Mouse (Mus musculus) stomach, postnatal 0 days (tissue): ENCODE data around the gene Msmp. TPM values are rescaled to one million over a fixed set of nuclear protein-coding genes. Genes with fewer than 3 reads are reported as not detected.
A peak's percentile ranks its signal among the peaks of the same experiment; 100 is the strongest.

Source experiments
- ATAC-seq: fragments of 200-750 bp; cut with Nextera tagmentation; 2 replicates; pipeline ENCODE4 v1.8.0; 2017; ENCODE audit not compliant: low FRiP score, low TSS enrichment
- DNase-seq: peaks from one replicate; pipeline ENCODE4 v3.0.0-alpha.2; 2016; ENCODE audit warnings: low spot score
- H3K27ac ChIP-seq: fragments of 300-500 bp; sonication (generic); replicated peaks from 2 replicates; pipeline ENCODE4 v1.5.1; 2014; ENCODE audit warnings: mild to moderate bottlenecking, control low read depth
- H3K27me3 ChIP-seq: fragments of 300-500 bp; sonication (generic); 2 replicates; pipeline ENCODE4 v1.6.1; 2014; ENCODE audit warnings: low read length; ENCODE audit not compliant: control insufficient read depth, insufficient read depth
- H3K36me3 ChIP-seq: fragments of 300-500 bp; sonication (generic); 2 replicates; pipeline ENCODE4 v1.6.1; 2014; ENCODE audit warnings: low read length, mixed read lengths; ENCODE audit not compliant: control insufficient read depth, insufficient read depth
- H3K4me1 ChIP-seq: fragments of 300-500 bp; sonication (generic); replicated peaks from 2 replicates; pipeline ENCODE4 v1.6.1; 2014; ENCODE audit warnings: antibody characterized with exemption; ENCODE audit not compliant: control insufficient read depth, insufficient read depth
- H3K4me2 ChIP-seq: fragments of 300-500 bp; sonication (generic); replicated peaks from 2 replicates; pipeline ENCODE4 v1.6.1; 2014; ENCODE audit warnings: low read depth, mild to moderate bottlenecking, control low read depth, moderate library complexity
- H3K4me3 ChIP-seq: fragments of 300-500 bp; sonication (generic); 2 replicates; pipeline ENCODE4 v1.5.1; 2014; ENCODE audit warnings: low read depth, low read length, control low read depth
- H3K9ac ChIP-seq: fragments of 300-500 bp; sonication (generic); 2 replicates; pipeline ENCODE4 v1.6.1; 2014; ENCODE audit warnings: mild to moderate bottlenecking, low read length, control low read depth, mixed read lengths
- H3K9me3 ChIP-seq: fragments of 300-500 bp; sonication (generic); 2 replicates; pipeline ENCODE4 v1.6.1; 2016; ENCODE audit warnings: low read length; ENCODE audit not compliant: control insufficient read depth
- CTCF ChIP-seq: IDR thresholded peaks from 2 replicates; pipeline ENCODE4 v1.5.1; 2016; ENCODE audit warnings: antibody characterized with exemption, low read depth, mild to moderate bottlenecking, moderate library complexity
- EP300 ChIP-seq: optimal IDR thresholded peaks from 2 replicates; pipeline ENCODE3; 2016; ENCODE audit warnings: antibody characterized with exemption
- WGBS: fragments of 180-500 bp; shearing (Covaris S2); extraction: QIAGEN DNeasy Blood & Tissue Kit; methylation state at CpG from one replicate; pipeline ENCODE4 v1.1.7; 2014; 5-methylcytosine and 5-hydroxymethylcytosine counted together
- polyA plus RNA-seq: library from polyadenylated mRNA; unstranded; fragments of >200 nt; fragmentation: Nextera tagmentation; extraction: Ambion mirVana; gene quantifications from 2 replicates; pipeline ENCODE4 v1.2.1, GENCODE M21; 2015

The Msmp gene
- polyA plus RNA-seq, 1 experiment from 2014 or later: 0.25 TPM

DNA sequence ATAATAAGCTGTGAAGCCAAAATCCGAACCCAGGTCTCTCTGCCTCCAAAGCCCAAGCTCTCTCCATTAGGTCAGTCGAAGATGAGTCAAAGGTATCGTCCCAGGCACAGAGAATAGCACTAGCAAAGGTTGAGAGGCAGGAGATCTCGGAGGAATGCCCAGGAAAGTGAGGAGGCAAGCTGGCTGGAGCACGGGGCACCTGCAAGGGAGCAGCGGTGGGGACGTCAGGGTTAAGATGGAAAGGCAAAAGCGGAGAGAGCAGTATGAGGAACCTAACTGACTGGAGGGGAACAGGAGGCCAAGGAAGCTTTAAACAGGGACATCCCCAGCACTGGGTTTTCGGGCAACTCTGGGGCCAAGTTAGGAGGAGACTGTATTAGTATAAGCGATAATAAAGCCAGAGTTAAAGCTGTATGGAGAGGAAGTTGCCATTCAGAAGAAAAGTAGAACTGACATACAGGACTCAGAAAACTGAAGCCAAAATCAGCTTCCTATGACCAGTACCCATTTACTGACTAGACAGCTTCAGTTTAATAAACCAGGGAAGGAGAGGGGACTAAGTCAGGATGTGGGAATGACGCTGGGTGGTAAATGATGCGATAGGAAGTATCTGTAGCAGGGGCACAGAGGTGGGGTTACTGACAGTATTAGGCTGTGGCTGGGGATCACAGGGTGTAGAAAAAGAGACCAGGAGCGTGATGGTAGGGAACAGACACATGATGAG lies 24.6 kb downstream of the Msmp start:
- Histone ChIP-seq H3K9me3 (no peaks in the 10 kb centered on the region), H3K27me3 (no peaks in the 10 kb centered on the region), H3K4me3 (peak overlapping the region; percentile 88), H3K9ac (peak overlapping the region; percentile 96), H3K4me2 (peak overlapping the region; percentile 60), H3K4me1 (peaks cover 21% of the 10 kb centered on the region), H3K36me3 (peaks cover 14% of the 10 kb centered on the region), H3K27ac (peak overlapping the region; percentile 100)
- no peak for TF ChIP-seq EP300
- TF ChIP-seq CTCF: no peak
- 53% methylated on average over 13 of the region's 13 CpGs for WGBS
- ATAC-seq (no peak), DNase-seq (no peak)

DNA sequence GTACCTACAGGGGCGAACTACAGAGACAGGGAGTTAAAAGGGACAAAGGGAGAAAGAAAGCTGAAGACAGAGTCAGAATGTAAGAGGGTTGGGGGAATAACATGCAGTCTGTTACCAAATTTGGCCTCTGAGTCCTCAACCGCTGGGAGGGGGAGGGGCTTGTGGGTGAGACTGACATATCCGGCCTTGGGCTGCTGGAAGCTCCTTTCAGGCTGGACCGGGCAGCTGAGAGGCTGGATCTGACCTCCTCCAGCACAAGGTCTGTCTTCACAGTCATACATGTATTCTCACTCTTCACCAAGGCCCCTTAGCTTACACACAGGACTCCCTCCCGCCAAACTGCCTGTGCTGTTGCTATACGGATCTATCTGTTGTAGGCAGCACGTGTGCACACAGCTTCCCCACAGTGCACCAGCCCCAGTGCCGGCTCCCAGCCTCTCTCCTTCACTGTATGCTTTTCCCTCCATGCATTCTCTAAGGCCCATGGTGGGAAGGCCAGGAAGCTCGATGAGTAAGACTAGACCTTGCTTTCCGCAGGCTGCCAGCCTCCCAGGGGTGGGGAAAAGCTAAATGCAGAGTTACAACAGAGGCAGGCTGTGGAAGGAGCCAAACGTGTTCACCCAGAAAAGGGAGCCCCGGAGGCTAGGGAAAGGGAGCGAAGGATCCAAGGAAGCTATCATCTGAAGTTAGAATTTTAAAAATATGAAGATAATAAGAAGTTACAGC lies 25.5 kb downstream of the Msmp start:
- Histone ChIP-seq H3K27me3 (no peaks in the 10 kb centered on the region), H3K27ac (peak overlapping the region; percentile 100), H3K4me3 (peak overlapping the region; percentile 29), H3K36me3 (peaks cover 20% of the 10 kb centered on the region), H3K9ac (peak overlapping the region; percentile 60), H3K4me1 (peaks cover 16% of the 10 kb centered on the region), H3K9me3 (no peaks in the 10 kb centered on the region), H3K4me2 (peak overlapping the region; percentile 60)
- WGBS: 12% methylated on average over 13 of the region's 13 CpGs
- DNase-seq: peak; percentile 60
- peak; percentile 21; the same call in 1 of the 2 replicates for ATAC-seq
- no peak for TF ChIP-seq CTCF
- no peak for TF ChIP-seq EP300

DNA sequence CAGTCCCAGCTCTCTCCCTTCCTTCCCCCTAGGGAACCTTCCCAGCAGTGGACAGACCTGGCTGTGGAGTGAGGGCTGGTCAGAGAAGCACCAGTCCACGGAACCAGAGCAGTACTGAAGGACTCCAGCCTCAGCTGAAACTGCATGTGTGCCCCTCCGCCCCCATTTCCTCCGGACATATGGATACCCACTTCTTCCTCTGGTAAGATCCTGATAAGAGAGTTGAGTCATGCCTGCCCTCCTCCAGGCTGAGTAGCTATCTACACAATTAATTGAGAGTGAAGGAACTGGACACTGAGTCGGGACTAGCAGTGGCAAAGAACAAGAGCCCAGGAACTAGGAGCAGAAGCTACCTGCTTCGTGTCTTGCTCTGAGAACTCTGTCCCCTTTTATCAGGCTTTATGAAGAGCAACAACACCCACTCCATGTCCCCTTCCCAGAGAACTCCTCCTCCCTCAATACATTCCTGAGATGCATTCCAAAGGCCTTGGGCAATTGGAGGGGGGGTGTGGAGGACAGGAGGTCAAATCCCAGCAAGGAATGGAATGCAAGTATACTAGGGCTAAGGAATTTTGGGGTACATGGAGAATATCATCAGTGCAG lies 26.2 kb downstream of the Msmp start:
- Histone ChIP-seq H3K4me2 (peak overlapping the region; percentile 60), H3K9me3 (no peaks in the 10 kb centered on the region), H3K9ac (peak overlapping the region; percentile 43; the same call in 1 of the 2 replicates), H3K4me1 (peaks cover 14% of the 10 kb centered on the region; the same call in 1 of the 2 replicates), H3K27me3 (no peaks in the 10 kb centered on the region), H3K27ac (peak overlapping the region; percentile 100), H3K36me3 (peaks cover 26% of the 10 kb centered on the region), H3K4me3 (peak overlapping the region; percentile 8)
- TF ChIP-seq EP300: no peak
- no peak for TF ChIP-seq CTCF
- WGBS: 24% methylated on average over 5 of the region's 5 CpGs
- DNase-seq: no peak
- no peak; the same call in 1 of the 2 replicates for ATAC-seq

DNA sequence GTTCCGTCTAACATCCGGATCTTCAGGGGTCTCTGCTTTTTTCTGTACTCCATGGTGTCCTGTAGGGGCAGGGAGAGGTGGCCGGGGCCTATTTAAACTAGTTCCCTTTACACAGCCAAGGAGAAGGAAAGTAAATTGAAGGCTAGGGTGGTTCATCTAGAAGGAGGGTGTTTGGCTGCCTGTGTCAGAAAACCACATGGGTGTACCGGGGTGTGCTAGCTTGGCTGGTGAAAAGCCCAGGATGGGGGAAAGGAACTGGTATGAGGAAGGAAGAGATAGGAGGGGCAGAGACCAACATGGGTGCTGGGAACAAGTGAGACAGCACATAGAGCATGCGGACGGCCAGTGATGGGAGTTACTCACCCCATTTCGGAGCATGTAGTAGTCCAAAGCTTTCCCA lies 28.4 kb downstream of the Msmp start:
- Histone ChIP-seq H3K9me3 (no peaks in the 10 kb centered on the region), H3K4me2 (no peak overlapping the region), H3K4me1 (peaks cover 14% of the 10 kb centered on the region; the same call in 1 of the 2 replicates), H3K4me3 (no peak overlapping the region), H3K9ac (no peak overlapping the region), H3K36me3 (peaks cover 41% of the 10 kb centered on the region), H3K27ac (no peak overlapping the region), H3K27me3 (no peaks in the 10 kb centered on the region)
- no peak for ATAC-seq
- TF ChIP-seq CTCF: no peak
- TF ChIP-seq EP300: no peak
- no peak for DNase-seq
- WGBS: 90% methylated on average over 7 of the region's 7 CpGs

DNA sequence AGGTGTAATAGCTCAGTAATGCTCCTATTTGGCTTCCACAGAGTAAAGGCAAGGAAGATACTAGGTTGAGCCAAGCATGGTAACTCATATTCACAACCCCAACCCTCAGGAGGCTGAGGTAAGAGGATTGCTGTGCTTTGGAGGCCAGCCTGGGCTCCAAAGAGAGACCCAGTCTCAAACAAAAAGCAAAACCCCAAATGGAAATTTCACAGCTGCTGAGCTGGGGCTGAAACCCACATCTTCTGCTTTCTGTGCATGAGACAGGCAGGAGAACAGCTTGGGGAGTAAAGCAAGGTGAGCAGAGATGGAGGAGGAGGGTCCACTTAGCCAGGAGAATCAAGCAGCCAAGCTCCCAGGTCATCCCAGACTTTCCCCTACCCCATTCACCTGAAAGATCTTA lies 30.4 kb downstream of the Msmp start:
- Histone ChIP-seq H3K4me3 (no peak overlapping the region), H3K27me3 (no peaks in the 10 kb centered on the region), H3K4me1 (peaks cover 5% of the 10 kb centered on the region; the same call in 1 of the 2 replicates), H3K9me3 (no peaks in the 10 kb centered on the region), H3K36me3 (peaks cover 59% of the 10 kb centered on the region), H3K4me2 (no peak overlapping the region), H3K9ac (no peak overlapping the region), H3K27ac (no peak overlapping the region)
- no peak for DNase-seq
- no peak for ATAC-seq
- TF ChIP-seq CTCF (no peak), EP300 (no peak)
